Mouse (Mus musculus) G1E (cell line): ENCODE results near the gene Nudt2.

Experiments
- CTCF ChIP-seq: IDR thresholded peaks from 2 replicates; pipeline ENCODE4 v1.5.1; 2012; ENCODE audit warnings: low read depth, low read length, inconsistent platforms, mixed read lengths
- GATA1 ChIP-seq: IDR thresholded peaks from 2 replicates; pipeline ENCODE4 v1.6.1; 2012; ENCODE audit warnings: borderline replicate concordance, low read length, inconsistent platforms, mixed read lengths
- GATA2 ChIP-seq: IDR thresholded peaks from 2 replicates; pipeline ENCODE4 v1.6.1; 2012; ENCODE audit warnings: low read depth, low read length, inconsistent platforms, borderline replicate concordance
- POLR2AphosphoS5 ChIP-seq: IDR thresholded peaks from 2 replicates; pipeline ENCODE4 v1.6.1; 2012; ENCODE audit warnings: low read depth, low read length, inconsistent platforms; ENCODE audit not compliant: insufficient replicate concordance
- TAL1 ChIP-seq: conservative IDR thresholded peaks from 2 replicates; pipeline ENCODE4 v1.6.1; 2012; ENCODE audit warnings: low read depth, low read length, inconsistent platforms, mixed read lengths

- no peak for TF ChIP-seq CTCF
- TF ChIP-seq GATA1 = no peak
- no peak for TF ChIP-seq POLR2AphosphoS5
- no peak for TF ChIP-seq GATA2
- no peak for TF ChIP-seq TAL1
These were observed 30.9 kb downstream of the Nudt2 start for GRCm38 (mm10) chr4:41495850-41496249.
